Mouse (Mus musculus) ovary, adult 18-20 months (tissue): ENCODE results near the gene Nrcam.

Experiments
- DNase-seq: peaks from one replicate; pipeline ENCODE4 v3.0.0; 2022; ENCODE audit warnings: low spot score, mixed read lengths

Nrcam gene

DNA sequence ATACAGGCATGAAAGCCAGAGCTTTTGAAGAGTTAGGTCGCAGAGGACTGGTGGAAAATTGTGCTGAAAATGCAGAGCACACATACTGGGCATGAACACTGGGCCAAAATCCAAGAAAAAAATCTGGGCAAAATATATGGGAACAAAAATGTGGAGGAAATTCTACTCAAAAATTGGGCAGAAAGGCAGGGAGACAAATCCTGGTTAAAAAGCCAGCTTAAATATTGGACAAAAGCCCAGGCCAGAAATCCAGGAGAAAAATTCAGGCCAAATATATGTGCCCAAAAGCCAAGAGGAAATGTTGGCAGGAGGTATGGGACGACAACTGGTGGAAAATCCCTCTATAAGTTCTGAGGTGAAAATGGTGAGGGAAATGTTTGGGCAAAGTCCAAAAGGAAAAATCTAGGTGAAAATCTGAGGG is 288.3 kb downstream of the Nrcam start:
- no peak for DNase-seq

DNA sequence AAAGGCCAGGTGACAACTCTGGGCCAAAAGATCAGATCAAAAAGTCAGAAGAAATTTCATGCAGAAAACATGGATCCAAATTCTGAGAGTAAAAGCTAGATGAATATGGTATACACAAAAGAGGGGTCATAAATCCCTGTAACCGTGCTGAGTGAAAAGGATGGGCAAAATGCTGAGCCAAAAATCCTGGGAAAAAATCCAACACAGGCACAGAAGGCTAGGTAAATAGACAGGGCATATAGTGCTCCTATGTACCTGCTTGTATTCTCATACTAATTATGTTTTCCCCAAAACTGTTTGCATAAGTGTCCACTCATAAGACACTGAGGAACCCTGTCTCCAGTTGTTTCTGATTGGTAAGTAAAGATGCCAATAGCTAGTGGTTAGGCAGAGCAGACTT is 288.8 kb downstream of the Nrcam start:
- DNase-seq: no peak

- no peak for DNase-seq
Observed at GRCm38 (mm10) chr12:44639341-44639921, 310.7 kb downstream of the Nrcam start.

DNA sequence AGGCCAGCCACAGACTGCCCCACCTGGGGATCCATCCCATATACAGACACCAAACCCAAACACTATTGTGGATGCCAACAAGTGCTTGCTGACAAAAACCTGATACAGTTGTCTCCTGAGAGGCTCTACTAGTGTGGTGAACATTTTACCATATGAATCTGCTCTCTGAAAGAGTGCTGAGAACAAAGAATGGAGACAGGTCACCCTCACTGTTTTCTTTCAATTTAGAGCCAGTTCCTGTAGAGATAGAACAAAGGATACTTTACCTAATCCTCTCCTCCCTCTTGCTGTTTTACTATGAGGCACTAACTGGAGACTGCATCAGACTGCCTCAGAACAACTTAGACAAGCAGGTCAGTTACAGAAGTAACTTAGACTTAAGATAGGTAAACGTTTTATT is 311.9 kb downstream of the Nrcam start:
- DNase-seq: no peak
